Mouse (Mus musculus) MEL (cell line): ENCODE data around the gene A930018P22Rik. TPM values are rescaled to one million over a fixed set of nuclear protein-coding genes. Genes with fewer than 3 reads are reported as not detected.
"Not testable (repeated sequence)": the region's sequence is repeated elsewhere in the genome, so short reads cannot be mapped to it uniquely, and the experiment has no call there.

Experiments used
- DNase-seq: peaks from one replicate; pipeline ENCODE4 v3.0.0; 2011; ENCODE audit warnings: low read depth, low spot score
- H3K27ac ChIP-seq: 2 replicates; pipeline ENCODE4 v1.5.1; 2012; ENCODE audit warnings: low read depth, mild to moderate bottlenecking, control low read depth, low read length, moderate library complexity; ENCODE audit not compliant: control insufficient read depth
- H3K27me3 ChIP-seq, 2 experiments: fragments of 150-350 bp in 1 of 2; sonication (generic) in 1 of 2; 2 replicates each; pipeline ENCODE4 v1.6.1; 2012; ENCODE audit warnings: low read length in 2 of 2, mild to moderate bottlenecking in 2 of 2, improper control_type of control experiment in 1 of 2, moderate library complexity in 1 of 2; ENCODE audit not compliant: insufficient read depth in 2 of 2, control insufficient read depth in 1 of 2
- H3K36me3 ChIP-seq, 2 experiments: 2 replicates each; pipeline ENCODE4 v1.6.1; 2012 to 2014; ENCODE audit warnings: low read length in 2 of 2, improper control_type of control experiment in 1 of 2, inconsistent platforms in 1 of 2, mild to moderate bottlenecking in 1 of 2; ENCODE audit not compliant: insufficient read depth in 2 of 2, control insufficient read depth in 1 of 2
- H3K4me1 ChIP-seq, 2 experiments: fragments of 150-350 bp in 1 of 2; sonication (generic) in 1 of 2; 2 replicates each; pipeline ENCODE4 v1.6.1; 2012; ENCODE audit warnings: low read length in 2 of 2, improper control_type of control experiment in 1 of 2, mild to moderate bottlenecking in 1 of 2; ENCODE audit not compliant: insufficient read depth in 2 of 2, control insufficient read depth in 1 of 2
- H3K4me3 ChIP-seq, 2 experiments: fragments of 150-350 bp in 1 of 2; sonication (generic) in 1 of 2; 2 replicates each; pipeline ENCODE4 v1.5.1; 2012; ENCODE audit warnings: low read depth in 2 of 2, low read length in 2 of 2, mild to moderate bottlenecking in 2 of 2, moderate library complexity in 2 of 2, control low read depth in 1 of 2, improper control_type of control experiment in 1 of 2; ENCODE audit not compliant: control insufficient read depth in 1 of 2, insufficient read depth in 1 of 2
- H3K79me2 ChIP-seq: 2 replicates; pipeline ENCODE4 v1.6.1; 2012; ENCODE audit warnings: mild to moderate bottlenecking, low read length, moderate library complexity; ENCODE audit not compliant: control insufficient read depth, poor library complexity, insufficient read depth
- H3K9ac ChIP-seq: 2 replicates; pipeline ENCODE4 v1.6.1; 2012; ENCODE audit warnings: low read depth, mild to moderate bottlenecking, control low read depth, low read length, moderate library complexity; ENCODE audit not compliant: control insufficient read depth, poor library complexity, severe bottlenecking
- H3K9me3 ChIP-seq: fragments of 150-350 bp; sonication (generic); replicated peaks from 2 replicates; pipeline ENCODE4 v1.6.1; 2012; ENCODE audit warnings: mild to moderate bottlenecking, low read length, improper control_type of control experiment, moderate library complexity; ENCODE audit not compliant: insufficient read depth
- CHD1 ChIP-seq: IDR thresholded peaks from 2 replicates; pipeline ENCODE4 v1.6.1; 2012; ENCODE audit warnings: low read depth, mild to moderate bottlenecking, inconsistent platforms, low read length, improper control_type of control experiment
- E2F4 ChIP-seq: IDR thresholded peaks from 2 replicates; pipeline ENCODE4 v1.6.1; 2011; ENCODE audit warnings: low read depth, low read length, improper control_type of control experiment, borderline replicate concordance
- ELF1 ChIP-seq: IDR thresholded peaks from 2 replicates; pipeline ENCODE4 v1.6.1; 2014; ENCODE audit warnings: low read depth, mild to moderate bottlenecking, inconsistent platforms, low read length, improper control_type of control experiment, moderate library complexity
- GATA1 ChIP-seq: IDR thresholded peaks from 2 replicates; pipeline ENCODE4 v1.6.1; 2011; ENCODE audit warnings: low read depth, low read length, improper control_type of control experiment
- MAFK ChIP-seq: IDR thresholded peaks from 2 replicates; pipeline ENCODE4 v1.6.1; 2011; ENCODE audit warnings: low read depth, mild to moderate bottlenecking, low read length, improper control_type of control experiment, borderline replicate concordance
- MYB ChIP-seq: IDR thresholded peaks from 2 replicates; pipeline ENCODE4 v1.6.1; 2011; ENCODE audit warnings: mild to moderate bottlenecking, low read depth, low read length, improper control_type of control experiment
- NELFE ChIP-seq: IDR thresholded peaks from 2 replicates; pipeline ENCODE4 v1.6.1; 2011; ENCODE audit warnings: low read depth, low read length, improper control_type of control experiment
- POLR2AphosphoS2 ChIP-seq: IDR thresholded peaks from 2 replicates; pipeline ENCODE4 v1.6.1; 2011; ENCODE audit warnings: low read length, improper control_type of control experiment
- RAD21 ChIP-seq: IDR thresholded peaks from 2 replicates; pipeline ENCODE4 v1.6.1; 2011; ENCODE audit warnings: mild to moderate bottlenecking, low read depth, low read length, improper control_type of control experiment
- SIN3A ChIP-seq: IDR thresholded peaks from 2 replicates; pipeline ENCODE4 v1.6.1; 2012; ENCODE audit warnings: low read length, improper control_type of control experiment, inconsistent platforms
- SMC3 ChIP-seq: IDR thresholded peaks from 2 replicates; pipeline ENCODE4 v1.6.1; 2011; ENCODE audit warnings: low read depth, low read length, improper control_type of control experiment
- USF2 ChIP-seq, 2 experiments: IDR thresholded peaks; 2 replicates each; pipeline ENCODE4 v1.6.1; 2011 to 2012; ENCODE audit warnings: improper control_type of control experiment in 2 of 2, low read length in 2 of 2, borderline replicate concordance in 1 of 2, inconsistent platforms in 1 of 2, low read depth in 1 of 2, mild to moderate bottlenecking in 1 of 2; ENCODE audit not compliant: insufficient read depth in 1 of 2
- ZMIZ1 ChIP-seq: IDR thresholded peaks from 2 replicates; pipeline ENCODE4 v1.6.1; 2012; ENCODE audit warnings: low read depth, mild to moderate bottlenecking, inconsistent platforms, low read length, improper control_type of control experiment, moderate library complexity
- polyA plus RNA-seq, 2 experiments: library from polyadenylated mRNA; stranded (reverse) in 1 of 2; unstranded in 1 of 2; fragments of >175 nt in 1 of 2; fragments of >200 nt in 1 of 2; gene quantifications; 2 replicates each; pipeline versions ENCODE4 v1.2.1 to v1.2.4; 2012; ENCODE audit warnings: low replicate concordance in 2 of 2, low read depth in 1 of 2; ENCODE audit not compliant: insufficient read length in 2 of 2, insufficient read depth in 1 of 2, missing spikeins in 1 of 2
- total RNA-seq: library from RNA; depleted of rRNA; stranded (reverse); fragments of 300-350 nt; gene quantifications from 2 replicates; pipeline ENCODE4 v1.2.3, GENCODE M21; 2012

A930018P22Rik gene
- total and polyA plus RNA-seq, 3 experiments, result not detected

GRCm38 (mm10) chr2:104096256-104096655 lies 26.3 kb upstream of the A930018P22Rik start:
- Histone ChIP-seq H3K9me3 (no peaks in the 10 kb centered on the region), H3K27me3 (no peaks in the 10 kb centered on the region), H3K9ac (no peak overlapping the region), H3K4me1 (peaks cover 22 to 31% of the 10 kb centered on the region in 2 experiments), H3K36me3 (peaks cover 0 to 27% of the 10 kb centered on the region in 2 experiments; a peak in 2 of 4 replicates), H3K27ac (no peak overlapping the region), H3K79me2 (no peaks in the 10 kb centered on the region), H3K4me3 (no peak overlapping the region)
- no peak for TF ChIP-seq MAFK
- TF ChIP-seq GATA1, result no peak
- TF ChIP-seq RAD21, result no peak
- no peak for TF ChIP-seq NELFE
- no peak for TF ChIP-seq SIN3A
- TF ChIP-seq USF2 (IDR thresholded peaks at IDR 0.05; ENCODE audit: borderline replicate concordance in 1 of 2, insufficient read depth in 1 of 2, low read depth in 1 of 2, low read length in 2 of 2), result no peak
- TF ChIP-seq MYB, result no peak
- TF ChIP-seq ELF1, result no peak
- TF ChIP-seq POLR2AphosphoS2, result no peak
- TF ChIP-seq E2F4, result no peak
- TF ChIP-seq CHD1, result no peak
- TF ChIP-seq ZMIZ1, result no peak
- no peak for TF ChIP-seq SMC3
- DNase-seq, result no peak

DNA sequence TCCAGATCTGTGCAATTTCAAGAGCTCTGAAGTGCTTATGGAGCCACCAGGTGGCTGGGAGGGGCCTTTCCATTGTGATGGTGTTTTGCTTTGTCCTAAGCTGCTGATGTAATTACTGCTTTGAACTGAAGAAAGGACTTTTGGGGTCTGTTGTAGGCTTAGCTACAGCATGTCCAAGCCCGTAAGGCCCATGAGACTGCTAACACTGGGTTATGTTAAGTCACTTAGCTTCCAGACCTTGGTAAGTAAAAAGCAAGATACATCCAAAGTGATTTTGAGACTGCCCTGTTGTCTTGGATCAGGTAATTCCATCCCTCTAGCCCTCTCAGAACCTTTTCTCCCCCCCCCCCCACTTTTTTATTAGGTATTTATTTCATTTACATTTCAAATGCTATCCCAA lies 25.8 kb upstream of the A930018P22Rik start:
- DNase-seq, H3K27me3 ChIP-seq, H3K4me3 ChIP-seq, H3K27ac ChIP-seq, H3K9me3 ChIP-seq, H3K9ac ChIP-seq, H3K79me2 ChIP-seq: not testable (repeated sequence)
- Histone ChIP-seq H3K4me1 (peaks cover 22 to 31% of the 10 kb centered on the region in 2 experiments), H3K36me3 (peaks cover 0 to 27% of the 10 kb centered on the region in 2 experiments; a peak in 2 of 4 replicates)

- H3K36me3 ChIP-seq, result peaks cover 0 to 27% of the 10 kb centered on the region in 2 experiments; a peak in 2 of 4 replicates
- not testable (repeated sequence) for H3K4me3 ChIP-seq, H3K27me3 ChIP-seq, DNase-seq, H3K27ac ChIP-seq, H3K9ac ChIP-seq, H3K79me2 ChIP-seq, H3K9me3 ChIP-seq
- peaks cover 22 to 31% of the 10 kb centered on the region in 2 experiments for H3K4me1 ChIP-seq
These were observed 25.2 kb upstream of the A930018P22Rik start for GRCm38 (mm10) chr2:104097396-104097795.
